Mouse (Mus musculus) lung, postnatal 0 days (tissue): Measurements from ENCODE around the gene Pram1.

Source experiments
- CTCF ChIP-seq: IDR thresholded peaks from 2 replicates; pipeline ENCODE4 v1.5.1; 2016; ENCODE audit warnings: antibody characterized with exemption, mild to moderate bottlenecking
- EP300 ChIP-seq: IDR thresholded peaks from 2 replicates; pipeline ENCODE4 v1.6.1; 2016; ENCODE audit warnings: antibody characterized with exemption, mild to moderate bottlenecking, control low read depth

- TF ChIP-seq CTCF (no peak), EP300 (no peak)
Measured at GRCm38 (mm10) chr17:33637038-33637437, 818 bp upstream of the Pram1 start.
